Comparison of ENCODE assay signal across 14 mouse cellular contexts in the genomic region with DNA sequence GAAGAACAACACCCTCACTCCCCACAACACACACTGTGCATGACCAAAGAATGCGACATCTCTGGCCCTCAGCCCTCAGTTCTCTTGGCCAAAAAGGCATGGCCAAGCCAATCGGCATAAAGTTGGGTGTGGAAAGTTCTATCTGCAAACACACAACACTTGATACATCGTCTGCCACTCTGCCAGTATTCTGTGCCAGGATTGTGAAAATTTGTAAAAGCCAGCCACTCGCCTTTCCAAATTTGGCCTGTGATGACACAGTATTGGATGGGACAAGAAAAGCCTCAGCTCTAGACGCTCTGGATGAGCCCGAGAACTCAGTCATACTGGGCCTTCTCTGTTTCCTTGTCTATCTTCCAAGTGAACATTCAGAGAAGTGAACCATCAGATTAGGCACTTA. TPM values are rescaled to one million over a fixed set of nuclear protein-coding genes. Genes with fewer than 3 reads are reported as not detected.
A peak's percentile ranks its signal among the peaks of the same experiment; 100 is the strongest.
DNase-seq lines count a peak whose midpoint lies in the region; ATAC-seq and TF ChIP-seq lines count a peak whose summit lies in the region.
"Had no signal": no experiment of that assay in that cellular context is flagged by ENCODE, and none has a peak within 500 bp of the region (broad histone marks: within the 10 kb centered on the region; RNA-seq: fewer than 3 reads in every experiment).

No protein-coding gene starts in this region.

- peak; percentile 17 to 28 for DNase-seq in heart, adult 2 months
- no peak for DNase-seq in heart, embryonic 10.5 days (ENCODE audit: low spot score)
- peak; percentile 51 for DNase-seq in lung, postnatal 10 days
- no peak for DNase-seq in left cerebral cortex, postnatal 25 days (ENCODE audit: low spot score in 2 of 2)
- no peak for DNase-seq in embryo, embryonic 9.5 days (ENCODE audit: extremely low spot score)

- intact Hi-C loops in heart, adult 2 months (cut with DNase I) = loop anchor here (1.0 to 5.0 kb wide), 3 partner anchors 57 to 192 kb away; partner anchors contain the start of gene Morf4l2
- intact Hi-C loops in left cerebral cortex, postnatal 25 days (cut with DNase I) = loop anchor here (1.0 to 10.0 kb wide), 3 partner anchors 58 to 221 kb away; no protein-coding TSS in a partner anchor

- H3K9ac ChIP-seq in heart, adult 2 months (ENCODE audit: low read depth, low read length) = no peak overlapping the region
- H3K9ac ChIP-seq in neural tube, embryonic 12.5 days = no peak overlapping the region
- H3K9ac ChIP-seq in neural tube, embryonic 15.5 days (replicated peaks) = no peak overlapping the region
- H3K9ac ChIP-seq in forebrain, embryonic 15.5 days (replicated peaks) = no peak overlapping the region
- H3K9ac ChIP-seq: embryonic facial prominence, embryonic 12.5 days; limb, embryonic 13.5 days had no signal

- H3K27me3 ChIP-seq in heart, adult 2 months (ENCODE audit: control insufficient read depth, insufficient read depth, low read length) = no peaks in the 10 kb centered on the region
- H3K27me3 ChIP-seq in heart, embryonic 10.5 days (ENCODE audit: insufficient read depth, poor library complexity, severe bottlenecking) = peaks cover 3% of the 10 kb centered on the region; the same call in 1 of the 2 replicates
- no peaks in the 10 kb centered on the region for H3K27me3 ChIP-seq in neural tube, embryonic 12.5 days (replicated peaks)
- peaks cover 10% of the 10 kb centered on the region; the same call in 1 of the 2 replicates for H3K27me3 ChIP-seq in neural tube, embryonic 15.5 days (replicated peaks)
- no peaks in the 10 kb centered on the region for H3K27me3 ChIP-seq in forebrain, embryonic 15.5 days
- H3K27me3 ChIP-seq: embryonic facial prominence, embryonic 12.5 days had no signal

- no peak for TF ChIP-seq POLR2A in heart, adult 2 months (IDR thresholded peaks at IDR 0.05; ENCODE audit: insufficient read depth, low read depth, low read length)

- H3K4me1 ChIP-seq in heart, adult 2 months (ENCODE audit: control insufficient read depth, insufficient read depth, low read length) = no peaks in the 10 kb centered on the region; the same call in 1 of the 2 replicates
- no peaks in the 10 kb centered on the region for H3K4me1 ChIP-seq in heart, embryonic 10.5 days
- no peaks in the 10 kb centered on the region for H3K4me1 ChIP-seq in neural tube, embryonic 12.5 days
- H3K4me1 ChIP-seq in neural tube, embryonic 15.5 days = no peaks in the 10 kb centered on the region
- no peaks in the 10 kb centered on the region for H3K4me1 ChIP-seq in forebrain, embryonic 15.5 days
- H3K4me1 ChIP-seq: embryonic facial prominence, embryonic 12.5 days; limb, embryonic 13.5 days had no signal

- H3K9me3 ChIP-seq in heart, embryonic 10.5 days = no peaks in the 10 kb centered on the region
- no peaks in the 10 kb centered on the region for H3K9me3 ChIP-seq in neural tube, embryonic 12.5 days
- H3K9me3 ChIP-seq in neural tube, embryonic 15.5 days (replicated peaks) = no peaks in the 10 kb centered on the region
- no peaks in the 10 kb centered on the region for H3K9me3 ChIP-seq in forebrain, embryonic 15.5 days
- H3K9me3 ChIP-seq: embryonic facial prominence, embryonic 12.5 days; limb, embryonic 13.5 days had no signal

- H3K27ac ChIP-seq in heart, adult 2 months = no peak overlapping the region
- H3K27ac ChIP-seq in heart, embryonic 10.5 days = no peak overlapping the region
- H3K27ac ChIP-seq in neural tube, embryonic 12.5 days = no peak overlapping the region
- H3K27ac ChIP-seq in neural tube, embryonic 15.5 days (replicated peaks) = no peak overlapping the region
- 0 out of 2 replicates have a peak overlapping the region, but pooled peaks have one; percentile 23 for H3K27ac ChIP-seq in forebrain, embryonic 15.5 days (replicated peaks)
- H3K27ac ChIP-seq: embryonic facial prominence, embryonic 12.5 days; limb, embryonic 13.5 days had no signal

- no peak for TF ChIP-seq CTCF in heart, adult 2 months (IDR thresholded peaks at IDR 0.05)

- H3K36me3 ChIP-seq in heart, adult 2 months (ENCODE audit: control insufficient read depth, insufficient read depth, low read length) = no peaks in the 10 kb centered on the region
- no peaks in the 10 kb centered on the region for H3K36me3 ChIP-seq in heart, embryonic 10.5 days
- H3K36me3 ChIP-seq in neural tube, embryonic 12.5 days = no peaks in the 10 kb centered on the region
- no peaks in the 10 kb centered on the region for H3K36me3 ChIP-seq in neural tube, embryonic 15.5 days
- no peaks in the 10 kb centered on the region for H3K36me3 ChIP-seq in forebrain, embryonic 15.5 days
- H3K36me3 ChIP-seq: embryonic facial prominence, embryonic 12.5 days; limb, embryonic 13.5 days had no signal

- H3K79me2 ChIP-seq in heart, adult 2 months (replicated peaks; ENCODE audit: control insufficient read depth, insufficient read depth, low read length) = no peaks in the 10 kb centered on the region

- no peak overlapping the region for H3K4me2 ChIP-seq in neural tube, embryonic 12.5 days (replicated peaks)
- H3K4me2 ChIP-seq in neural tube, embryonic 15.5 days = no peak overlapping the region
- H3K4me2 ChIP-seq in forebrain, embryonic 15.5 days (replicated peaks) = no peak overlapping the region
- H3K4me2 ChIP-seq: embryonic facial prominence, embryonic 12.5 days; limb, embryonic 13.5 days had no signal

- no peak overlapping the region for H3K4me3 ChIP-seq in heart, adult 2 months
- H3K4me3 ChIP-seq in heart, embryonic 10.5 days = no peak overlapping the region
- no peak overlapping the region for H3K4me3 ChIP-seq in neural tube, embryonic 12.5 days
- H3K4me3 ChIP-seq in neural tube, embryonic 15.5 days (replicated peaks) = no peak overlapping the region
- no peak overlapping the region for H3K4me3 ChIP-seq in forebrain, embryonic 15.5 days
- H3K4me3 ChIP-seq: embryonic facial prominence, embryonic 12.5 days; limb, embryonic 13.5 days had no signal

- WGBS in heart, adult 2 months = 60% methylated on average over 6 of the region's 6 CpGs
- 87% methylated on average over 6 of the region's 6 CpGs for WGBS in heart, embryonic 10.5 days
- 88% methylated on average over 6 of the region's 6 CpGs for WGBS in neural tube, embryonic 12.5 days
- 92% methylated on average over 6 of the region's 6 CpGs for WGBS in neural tube, embryonic 15.5 days
- WGBS in forebrain, embryonic 15.5 days = 86% methylated on average over 6 of the region's 6 CpGs

- no peak for TF ChIP-seq EP300 in heart, adult 2 months (IDR thresholded peaks at IDR 0.05; ENCODE audit: insufficient read depth, low read depth, low read length)

- ATAC-seq in neural tube, embryonic 12.5 days (ENCODE audit: low FRiP score, low read depth) = peak; percentile 44; the same call in 1 of the 2 replicates
- ATAC-seq in neural tube, embryonic 15.5 days (ENCODE audit: low FRiP score) = no peak; the same call in 1 of the 2 replicates
- 0 out of 2 replicates have a peak, but pooled peaks have one; percentile 8 for ATAC-seq in forebrain, embryonic 15.5 days (replicated peaks)
- ATAC-seq: intestine, postnatal 0 days had no signal

RNA-seq across cellular contexts. Expression of gene Plp1, which starts 2.7 kb away (rescaled TPM):
- total RNA-seq in heart, adult 2 months (2021) = 1 to 10 TPM; 3.2 to 3.6 TPM
- polyA plus RNA-seq in heart, adult 2 months (2012; rRNA removed) = 7.3 and 11.2 TPM in 2 replicates
- 2.7 and 3.2 TPM in 2 replicates for polyA plus RNA-seq in heart, embryonic 10.5 days (2016; fragmentation: Nextera tagmentation; extraction: Ambion mirVana)
- 32.7 and 39.4 TPM in 2 replicates for polyA plus RNA-seq in neural tube, embryonic 12.5 days (2016; fragmentation: Nextera tagmentation; extraction: Ambion mirVana)
- polyA plus RNA-seq in neural tube, embryonic 15.5 days (2015; fragmentation: Nextera tagmentation; extraction: Ambion mirVana) = 15.1 and 16.9 TPM in 2 replicates
- 10.3 and 12.6 TPM in 2 replicates for polyA plus RNA-seq in forebrain, embryonic 15.5 days (2015; fragmentation: Nextera tagmentation; extraction: Ambion mirVana)
- total RNA-seq in left cerebral cortex, postnatal 25 days (2021) = 1,000 to 10,000 TPM in 1 of 2 experiments, 100 to 1,000 TPM in 1; 891 to 1,070 TPM

RNA-seq across cellular contexts. Expression of gene Glra4, which starts 39.8 kb away (rescaled TPM):
- not detected for total RNA-seq in heart, adult 2 months (2021)
- not detected in 2 replicates for polyA plus RNA-seq in heart, adult 2 months (2012; rRNA removed)
- 0.15 and 0.21 TPM in 2 replicates for polyA plus RNA-seq in heart, embryonic 10.5 days (2016; fragmentation: Nextera tagmentation; extraction: Ambion mirVana)
- 0.13 and 0.22 TPM in 2 replicates for polyA plus RNA-seq in neural tube, embryonic 12.5 days (2016; fragmentation: Nextera tagmentation; extraction: Ambion mirVana)
- not detected in 2 replicates for polyA plus RNA-seq in neural tube, embryonic 15.5 days (2015; fragmentation: Nextera tagmentation; extraction: Ambion mirVana)
- 0.17 TPM in 1 of 2 replicates, not detected in the other for polyA plus RNA-seq in forebrain, embryonic 15.5 days (2015; fragmentation: Nextera tagmentation; extraction: Ambion mirVana)
- total RNA-seq in left cerebral cortex, postnatal 25 days (2021) = under 1 TPM; 0.18 to 0.21 TPM
- total RNA-seq: granulocyte monocyte progenitor cell, adult 5-6 weeks; neutrophil, adult 5-6 weeks had no signal
- polyA plus RNA-seq: embryonic facial prominence, embryonic 12.5 days; intestine, postnatal 0 days; thymus, adult 2 months had no signal

RNA-seq across cellular contexts. Expression of gene Rab9b, which starts 48.8 kb away (rescaled TPM):
- under 1 TPM; 0.07 to 0.26 TPM for total RNA-seq in heart, adult 2 months (2021)
- polyA plus RNA-seq in heart, adult 2 months (2012; rRNA removed) = 0.14 and 0.20 TPM in 2 replicates
- 0.05 and 0.20 TPM in 2 replicates for polyA plus RNA-seq in heart, embryonic 10.5 days (2016; fragmentation: Nextera tagmentation; extraction: Ambion mirVana)
- polyA plus RNA-seq in neural tube, embryonic 12.5 days (2016; fragmentation: Nextera tagmentation; extraction: Ambion mirVana) = 8.4 and 10.5 TPM in 2 replicates
- polyA plus RNA-seq in neural tube, embryonic 15.5 days (2015; fragmentation: Nextera tagmentation; extraction: Ambion mirVana) = 22.1 and 22.2 TPM in 2 replicates
- 10.8 and 12.3 TPM in 2 replicates for polyA plus RNA-seq in forebrain, embryonic 15.5 days (2015; fragmentation: Nextera tagmentation; extraction: Ambion mirVana)
- 10 to 100 TPM; 15.2 to 19.8 TPM for total RNA-seq in left cerebral cortex, postnatal 25 days (2021)
- total RNA-seq: granulocyte monocyte progenitor cell, adult 5-6 weeks; neutrophil, adult 5-6 weeks had no signal
- polyA plus RNA-seq: thymus, adult 2 months had no signal

Comparison
In these comparisons a context has a peak if more than half of its experiments do, and no peak if none do; other contexts are left out.
1. DNase-seq: peak in heart, adult 2 months (2 of 2) and lung, postnatal 10 days (single experiment); none in heart, embryonic 10.5 days (single experiment), left cerebral cortex, postnatal 25 days (0 of 2) and embryo, embryonic 9.5 days (single experiment).